Mouse (Mus musculus) retina, adult 2 months (tissue): ENCODE data around the gene Stxbp5.
"Not testable (repeated sequence)": the region's sequence is repeated elsewhere in the genome, so short reads cannot be mapped to it uniquely, and the experiment has no call there.

ENCODE experiments used
- DNase-seq: peaks from one replicate; pipeline ENCODE4 v3.0.0-alpha.2; 2012; ENCODE audit warnings: low read depth, low spot score

Stxbp5 gene

GRCm38 (mm10) chr10:9901071-9901696 lies at the start of gene Stxbp5:
Gene Stxbp5 (minus strand): TSS chr10:9901079.
- DNase-seq, result peak; percentile 74

DNA sequence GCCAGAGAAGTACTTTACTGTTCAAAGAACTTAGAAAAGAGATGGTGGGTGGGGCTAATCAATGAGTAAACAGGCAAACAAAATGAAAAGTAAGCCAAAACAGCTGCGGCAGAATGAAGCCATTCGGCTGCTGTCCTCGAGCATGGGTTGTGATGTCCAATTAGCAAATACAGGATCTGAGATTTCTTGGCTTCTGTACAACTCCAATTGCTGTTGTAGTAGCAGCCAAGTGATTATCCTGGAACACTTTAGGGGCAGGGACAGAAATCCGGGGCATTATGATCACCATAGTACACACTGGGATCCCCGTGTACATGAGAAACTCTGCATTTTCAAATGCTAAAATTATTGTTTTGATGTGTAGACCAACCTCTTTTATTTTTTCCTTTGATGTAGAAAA lies 11.5 kb upstream of the Stxbp5 start:
- no peak for DNase-seq

DNA sequence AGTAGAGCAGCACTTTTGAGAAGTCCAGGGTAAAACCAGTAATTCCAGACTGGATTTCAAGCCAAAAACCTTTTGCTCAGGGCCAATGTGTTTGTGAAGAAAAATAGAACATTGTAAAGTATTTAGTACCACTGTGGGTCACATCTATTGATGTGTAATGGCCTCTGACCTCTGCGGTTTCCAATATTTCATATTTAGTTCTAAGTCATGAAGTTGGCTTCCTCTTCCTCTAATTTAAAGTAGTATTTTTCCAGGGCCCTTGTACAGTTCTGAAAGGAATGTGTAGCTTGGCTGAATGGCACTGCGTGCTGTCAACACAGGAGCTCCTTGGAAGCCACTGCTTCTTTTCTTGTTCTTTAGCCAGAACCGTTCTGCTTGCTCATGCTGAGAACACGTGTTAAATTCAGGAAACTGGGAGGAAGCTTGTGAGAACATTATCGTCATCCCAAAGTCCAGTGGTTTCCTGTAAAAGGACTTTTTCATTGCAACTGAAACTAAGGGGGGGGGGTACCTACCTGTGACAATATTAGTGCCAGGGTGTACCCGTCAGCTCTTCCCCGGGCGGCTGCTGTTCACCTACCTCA lies 7.1 kb upstream of the Stxbp5 start:
- DNase-seq, result no peak

GRCm38 (mm10) chr10:9907519-9907918 lies 6.6 kb upstream of the Stxbp5 start:
- DNase-seq, result no peak

DNA sequence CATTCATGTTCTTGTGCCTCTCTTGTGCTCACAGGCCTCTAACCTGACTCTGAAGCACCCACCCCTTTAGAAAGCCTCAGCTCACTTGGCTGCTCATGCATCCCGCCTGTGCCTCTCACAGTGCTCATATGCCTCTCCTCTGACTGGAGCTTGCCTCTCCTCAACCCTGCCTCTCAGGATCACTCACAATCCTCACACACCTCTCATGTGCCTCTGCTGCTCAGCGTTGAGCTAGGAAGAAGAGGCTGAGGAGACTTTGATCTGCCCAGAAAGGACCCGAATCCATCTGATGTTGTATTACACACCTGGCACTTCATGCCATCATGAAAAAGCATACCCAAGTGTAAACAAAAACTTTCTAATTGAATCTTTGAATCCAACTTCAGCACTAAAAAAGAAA lies 5.3 kb upstream of the Stxbp5 start:
- DNase-seq, result no peak

- peak; percentile 63 for DNase-seq
Observed at GRCm38 (mm10) chr10:9901697-9902239, 889 bp upstream of the Stxbp5 start.

DNA sequence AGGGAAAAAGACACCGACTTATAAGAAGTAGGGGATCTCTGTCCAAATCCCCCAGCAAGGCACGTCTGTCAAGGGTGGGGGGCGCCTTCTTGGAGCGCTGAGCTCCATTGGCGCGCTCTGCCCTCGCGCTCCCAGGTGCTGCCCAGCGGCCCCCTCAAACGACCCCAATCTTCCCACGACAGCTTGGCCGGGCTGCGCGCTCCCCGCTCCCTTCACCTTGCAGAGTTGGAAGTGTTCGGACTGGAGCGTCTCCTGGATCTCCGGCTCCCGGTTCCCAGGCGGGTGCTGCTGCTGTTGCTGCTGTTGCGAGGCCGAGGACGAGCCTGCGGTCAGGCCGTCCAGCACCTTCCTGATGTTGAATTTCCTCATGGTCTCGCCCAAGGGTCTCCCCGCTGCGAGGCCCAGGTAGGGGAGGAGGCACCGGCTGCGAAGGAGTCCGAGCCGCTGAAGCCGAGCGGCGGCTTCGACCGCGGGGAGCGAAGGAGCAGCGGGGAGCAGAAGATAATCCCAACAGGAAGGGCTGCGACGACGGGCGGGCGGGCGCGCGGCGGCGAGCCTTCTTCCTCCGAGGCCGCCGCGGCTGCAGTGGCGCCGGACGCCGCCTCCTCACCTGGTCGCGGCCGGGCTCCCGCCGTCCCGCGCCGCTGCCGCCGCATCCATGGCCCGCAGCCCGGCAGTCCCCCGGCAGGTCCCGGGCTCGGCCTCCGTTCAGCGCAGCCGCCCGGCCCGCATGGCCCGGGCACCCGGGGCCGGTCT lies 386 bp downstream of the Stxbp5 start:
- DNase-seq, result peak; percentile 32

DNA sequence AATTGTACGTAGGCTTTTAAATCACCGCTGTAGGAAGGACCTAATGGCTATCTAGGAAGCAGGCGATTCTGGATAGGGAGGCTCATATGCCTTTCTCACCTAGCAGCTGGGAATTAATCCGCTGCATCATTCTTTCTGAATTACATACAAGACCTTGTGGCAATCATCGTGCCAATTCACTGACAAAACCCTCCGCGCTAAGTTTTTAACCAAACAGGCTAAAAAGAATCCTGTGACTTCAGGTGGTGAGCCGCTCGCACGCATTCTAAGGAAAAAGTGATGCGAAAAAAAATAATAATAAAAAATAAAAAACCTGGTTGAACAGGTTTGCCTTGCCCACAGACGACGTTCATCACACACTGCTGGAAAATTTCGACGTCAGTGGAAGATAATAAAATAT lies 1.1 kb downstream of the Stxbp5 start:
- DNase-seq, result no peak

GRCm38 (mm10) chr10:9899086-9899485 lies 1.8 kb downstream of the Stxbp5 start:
- DNase-seq, result no peak

- DNase-seq, result no peak
Observed at GRCm38 (mm10) chr10:9897852-9898251, 3.0 kb downstream of the Stxbp5 start.

DNA sequence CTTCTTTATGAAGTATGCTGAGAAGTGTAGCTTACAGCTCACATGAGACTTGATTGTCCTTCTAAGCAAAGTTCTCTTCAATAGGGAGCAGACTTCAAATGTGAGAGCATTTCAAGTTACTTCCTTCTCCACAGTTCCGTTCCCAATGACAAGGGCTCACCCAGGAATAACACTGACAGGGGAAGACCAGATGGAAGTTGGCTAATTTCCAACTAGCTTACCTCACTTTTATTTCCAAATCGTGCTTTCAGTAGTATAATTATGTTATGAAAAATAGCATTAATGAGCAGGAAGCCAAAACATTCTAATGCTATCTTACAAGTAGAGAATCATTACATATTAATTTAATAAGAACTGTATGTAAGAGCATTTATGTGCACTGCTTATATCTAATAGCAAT lies 7.3 kb downstream of the Stxbp5 start:
- no peak for DNase-seq

DNA sequence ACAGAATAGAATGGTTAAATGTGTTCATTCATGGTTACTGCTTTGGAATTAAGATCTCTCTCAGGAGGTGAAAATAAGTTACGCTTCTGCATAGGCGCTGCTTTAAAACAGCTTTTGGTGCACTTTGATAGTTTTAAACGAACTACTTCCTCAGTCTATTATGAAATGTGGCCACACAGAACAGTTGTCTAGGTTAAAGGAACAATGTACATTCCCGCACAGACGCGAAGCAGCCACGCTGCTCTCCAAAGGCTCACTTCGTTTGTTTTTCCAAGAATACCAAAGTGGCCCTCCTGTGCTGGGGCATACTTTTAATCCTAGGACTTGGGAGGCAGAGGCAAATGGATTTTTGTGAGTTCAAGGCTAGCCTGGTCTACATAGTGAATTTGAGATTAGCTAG lies 11.2 kb downstream of the Stxbp5 start:
- DNase-seq, result no peak

- no peak for DNase-seq
Observed at GRCm38 (mm10) chr10:9888655-9889054, 12.2 kb downstream of the Stxbp5 start.

DNA sequence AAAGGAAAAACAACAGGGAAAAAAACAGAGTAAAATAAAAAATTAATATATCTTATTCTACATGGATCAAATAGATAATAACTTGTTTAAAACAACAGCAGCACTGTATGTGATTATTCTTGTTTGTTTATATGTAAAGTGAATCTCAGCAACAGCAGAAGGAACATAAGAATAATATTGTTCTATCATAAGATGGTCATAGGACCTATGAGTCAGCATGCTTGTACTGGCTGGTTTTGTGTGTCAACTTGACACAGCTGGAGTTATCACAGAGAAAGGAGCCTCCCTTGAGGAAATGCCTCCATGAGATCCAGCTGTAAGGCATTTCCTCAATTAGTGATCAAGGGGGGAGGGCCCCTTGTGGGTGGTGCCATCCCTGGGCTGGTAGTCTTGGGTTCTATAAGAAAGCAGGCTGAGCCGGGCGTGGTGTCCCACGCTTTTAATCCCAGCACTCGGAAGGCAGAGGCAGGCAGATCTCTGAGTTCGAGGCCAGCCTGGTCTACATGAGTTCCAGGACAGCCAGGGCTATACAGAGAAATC lies 19.0 kb downstream of the Stxbp5 start:
- DNase-seq, result not testable (repeated sequence)

GRCm38 (mm10) chr10:9880070-9880728 lies 20.7 kb downstream of the Stxbp5 start:
- DNase-seq, result no peak

- DNase-seq, result no peak
Observed at GRCm38 (mm10) chr10:9878821-9879489, 21.9 kb downstream of the Stxbp5 start.

DNA sequence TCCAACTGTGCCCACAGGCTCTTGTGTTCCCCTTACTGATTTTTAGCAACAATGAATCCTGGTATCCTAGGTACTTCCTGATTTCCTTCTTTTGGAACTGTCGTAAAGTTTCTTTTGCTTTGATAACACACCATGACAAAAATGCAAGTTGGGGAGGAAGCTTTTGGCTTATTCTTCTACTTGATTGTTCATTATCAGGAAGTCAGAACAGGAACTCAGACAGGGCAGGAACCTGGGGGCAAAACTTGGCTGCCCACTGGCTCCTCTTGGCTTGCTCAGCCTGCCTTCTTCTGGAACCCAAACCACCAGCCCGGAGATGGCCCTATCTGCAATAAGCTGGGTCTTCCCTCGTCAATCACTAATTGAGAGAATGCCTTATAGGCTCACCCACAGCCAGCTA lies 25.0 kb downstream of the Stxbp5 start:
- no peak for DNase-seq

DNA sequence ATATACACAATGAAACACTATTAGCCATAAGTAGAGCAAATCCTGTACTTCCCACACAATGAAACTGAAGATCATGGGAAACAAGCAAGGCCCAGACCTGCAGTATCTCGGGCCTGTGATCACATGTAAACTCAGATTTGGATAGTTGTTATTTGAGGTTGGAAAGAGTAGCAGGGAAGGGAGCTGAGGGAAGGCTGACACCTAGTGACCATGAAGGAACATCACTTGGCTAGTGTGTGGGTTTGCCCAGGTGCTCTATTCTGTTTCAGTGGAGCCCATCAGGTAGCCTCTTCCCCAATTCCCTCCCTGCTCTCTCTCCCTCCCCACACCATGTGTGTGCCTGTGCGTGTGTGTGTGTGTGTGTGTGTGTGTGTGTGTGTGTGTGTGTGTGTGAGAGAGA lies 28.7 kb downstream of the Stxbp5 start:
- DNase-seq, result no peak

GRCm38 (mm10) chr10:9866793-9867579 lies 33.9 kb downstream of the Stxbp5 start:
- DNase-seq, result no peak

DNA sequence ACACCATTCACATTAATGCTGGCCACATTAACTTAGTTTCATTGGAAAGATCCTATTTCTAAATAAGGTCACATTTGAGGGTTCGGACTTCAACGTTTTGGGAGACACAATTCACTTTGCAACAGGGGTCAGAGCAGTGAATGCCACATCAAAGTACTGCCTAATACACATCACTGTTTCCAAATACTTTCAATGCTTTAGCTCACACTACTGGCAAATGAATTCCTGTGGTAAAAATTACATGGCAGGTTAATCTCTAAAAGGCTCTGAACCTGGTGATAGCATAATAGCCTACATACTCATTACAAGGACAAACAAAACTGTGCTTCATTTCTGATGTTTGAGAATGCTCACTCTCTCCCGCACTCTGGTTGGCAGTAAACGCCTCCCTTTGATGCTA lies 40.9 kb downstream of the Stxbp5 start:
- no peak for DNase-seq

- no peak for DNase-seq
Observed at GRCm38 (mm10) chr10:9859476-9859875, 41.4 kb downstream of the Stxbp5 start.
